Mouse (Mus musculus) layer of hippocampus, postnatal 14 days (tissue): ENCODE measurements around the gene Pla2g2f. TPM values are rescaled to one million over a fixed set of nuclear protein-coding genes. Genes with fewer than 3 reads are reported as not detected.

Experiments
- DNase-seq, 2 experiments: peaks; one replicate each; pipeline ENCODE4 v3.0.0; 2021 to 2022; ENCODE audit warnings: low spot score in 2 of 2, mixed read lengths in 1 of 2
- long read RNA-seq, 2 experiments: library from polyadenylated mRNA; stranded (forward); transcript quantifications; one replicate each; pipeline ENCODE4 v2.0.0; 2021
- total RNA-seq, 2 experiments: library from RNA; stranded (reverse); gene quantifications; 2 replicates each; pipeline ENCODE4 v1.2.3; 2021

Pla2g2f gene
- under 1 TPM; 0.16 to 0.60 TPM for total RNA-seq
- long read RNA-seq, experiment 1, result 0 reads
- long read RNA-seq, experiment 2, result 0 reads

GRCm38 (mm10) chr4:138757416-138757815, at the start of gene Pla2g2f:
Gene Pla2g2f, minus strand, starts transcription at chr4:138757626.
- no peak for DNase-seq

- DNase-seq, result no peak
Observed at GRCm38 (mm10) chr4:138806920-138807541, 49.6 kb upstream of the Pla2g2f start.

GRCm38 (mm10) chr4:138806160-138806559, 48.7 kb upstream of the Pla2g2f start:
- no peak for DNase-seq

- DNase-seq, result no peak
Observed at GRCm38 (mm10) chr4:138805248-138805647, 47.8 kb upstream of the Pla2g2f start.

- DNase-seq, result no peak
Observed at GRCm38 (mm10) chr4:138802917-138803316, 45.5 kb upstream of the Pla2g2f start.

GRCm38 (mm10) chr4:138801631-138802030, 44.2 kb upstream of the Pla2g2f start:
- DNase-seq, result no peak

GRCm38 (mm10) chr4:138800134-138800744, 42.8 kb upstream of the Pla2g2f start:
- no peak for DNase-seq

- no peak for DNase-seq
Observed at GRCm38 (mm10) chr4:138797217-138797570, 39.8 kb upstream of the Pla2g2f start.

- DNase-seq, result no peak
Observed at GRCm38 (mm10) chr4:138796513-138797216, 39.2 kb upstream of the Pla2g2f start.

GRCm38 (mm10) chr4:138794344-138794743, 36.9 kb upstream of the Pla2g2f start:
- DNase-seq, result no peak

- peak; percentile 58 to 74 for DNase-seq
Observed at GRCm38 (mm10) chr4:138793276-138793675, 35.9 kb upstream of the Pla2g2f start.

GRCm38 (mm10) chr4:138792599-138792998, 35.2 kb upstream of the Pla2g2f start:
- no peak for DNase-seq

GRCm38 (mm10) chr4:138791452-138791851, 34.0 kb upstream of the Pla2g2f start:
- no peak for DNase-seq

- no peak for DNase-seq
Observed at GRCm38 (mm10) chr4:138788381-138788780, 31.0 kb upstream of the Pla2g2f start.

- DNase-seq, result no peak
Observed at GRCm38 (mm10) chr4:138786141-138786540, 28.7 kb upstream of the Pla2g2f start.

GRCm38 (mm10) chr4:138785721-138786120, 28.3 kb upstream of the Pla2g2f start:
- DNase-seq, result no peak

GRCm38 (mm10) chr4:138782098-138782497, 24.7 kb upstream of the Pla2g2f start:
- DNase-seq, result peak; percentile 32 to 40

- DNase-seq, result no peak
Observed at GRCm38 (mm10) chr4:138780300-138780699, 22.9 kb upstream of the Pla2g2f start.

GRCm38 (mm10) chr4:138777417-138778407, 20.3 kb upstream of the Pla2g2f start:
- no peak for DNase-seq

- peak in 1 of 2 experiments; percentile 29 for DNase-seq
Observed at GRCm38 (mm10) chr4:138775435-138775834, 18.0 kb upstream of the Pla2g2f start, which contains the start of gene Pla2g2d. Gene Pla2g2d, plus strand, starts transcription at chr4:138775735.

GRCm38 (mm10) chr4:138772386-138772785, 15.0 kb upstream of the Pla2g2f start:
- no peak for DNase-seq
